Mouse (Mus musculus) stomach, embryonic 16.5 days (tissue): ENCODE measurements at regions not wholly inside any gene's neighbourhood (a gene's known extent, or its start where the extent isn't known, plus 50 kb on each side); places are given as distances from the start of the nearest gene placed in this dataset.

ENCODE experiments used
- ATAC-seq: fragments of 200-750 bp; cut with Nextera tagmentation; 2 replicates; pipeline ENCODE4 v1.8.0; 2017; ENCODE audit warnings: moderate number of reproducible peaks, moderate TSS enrichment; ENCODE audit not compliant: insufficient read depth, low FRiP score
- H3K27ac ChIP-seq: fragments of 300-500 bp; sonication (generic); 2 replicates; pipeline ENCODE4 v1.5.1; 2014; ENCODE audit warnings: low read length
- H3K27me3 ChIP-seq: fragments of 300-500 bp; sonication (generic); 2 replicates; pipeline ENCODE4 v1.6.1; 2014; ENCODE audit warnings: low read length, control low read depth, mixed read lengths; ENCODE audit not compliant: control insufficient read depth, insufficient read depth
- H3K36me3 ChIP-seq: fragments of 300-500 bp; sonication (generic); 2 replicates; pipeline ENCODE4 v1.6.1; 2014; ENCODE audit warnings: low read length; ENCODE audit not compliant: control insufficient read depth, insufficient read depth
- H3K4me1 ChIP-seq: fragments of 300-500 bp; sonication (generic); 2 replicates; pipeline ENCODE4 v1.6.1; 2014; ENCODE audit warnings: low read length, control low read depth, mixed read lengths; ENCODE audit not compliant: control insufficient read depth, insufficient read depth
- H3K4me2 ChIP-seq: fragments of 300-500 bp; sonication (generic); 2 replicates; pipeline ENCODE4 v1.6.1; 2014; ENCODE audit warnings: low read depth, low read length, mixed read lengths
- H3K4me3 ChIP-seq: fragments of 300-500 bp; sonication (generic); replicated peaks from 2 replicates; pipeline ENCODE4 v1.5.1; 2014; ENCODE audit warnings: mild to moderate bottlenecking, low read length
- H3K9ac ChIP-seq: fragments of 300-500 bp; sonication (generic); 2 replicates; pipeline ENCODE4 v1.6.1; 2014; ENCODE audit warnings: low read length
- H3K9me3 ChIP-seq: fragments of 300-500 bp; sonication (generic); replicated peaks from 2 replicates; pipeline ENCODE4 v1.6.1; 2016; ENCODE audit warnings: low read length, control low read depth; ENCODE audit not compliant: control insufficient read depth
- WGBS: fragments of 180-500 bp; shearing (Covaris S2); extraction: QIAGEN DNeasy Blood & Tissue Kit; methylation state at CpG from one replicate; pipeline ENCODE4 v1.1.7; 2014; 5-methylcytosine and 5-hydroxymethylcytosine counted together

- H3K4me3 ChIP-seq, result no peak overlapping the region
- no peaks in the 10 kb centered on the region for H3K36me3 ChIP-seq
- no peak overlapping the region for H3K9ac ChIP-seq
- H3K9me3 ChIP-seq, result no peaks in the 10 kb centered on the region
- no peak for ATAC-seq
- no peaks in the 10 kb centered on the region for H3K4me1 ChIP-seq
- no peaks in the 10 kb centered on the region for H3K27me3 ChIP-seq
- no peak overlapping the region for H3K4me2 ChIP-seq
- 74% methylated on average over 2 of the region's 2 CpGs for WGBS
- H3K27ac ChIP-seq, result no peak overlapping the region
Observed at GRCm38 (mm10) chr17:65146376-65146775, 310.5 kb upstream of the 4930583I09Rik start.

- Histone ChIP-seq H3K27ac (no peak overlapping the region), H3K9ac (no peak overlapping the region), H3K27me3 (no peaks in the 10 kb centered on the region), H3K4me3 (no peak overlapping the region), H3K4me1 (no peaks in the 10 kb centered on the region), H3K4me2 (no peak overlapping the region), H3K36me3 (no peaks in the 10 kb centered on the region), H3K9me3 (no peaks in the 10 kb centered on the region)
- ATAC-seq, result no peak
- WGBS, result 79% methylated on average over 5 of the region's 5 CpGs
Observed at GRCm38 (mm10) chr17:65114651-65115050, 278.8 kb upstream of the 4930583I09Rik start.

GRCm38 (mm10) chr17:65113121-65113520 lies 277.2 kb upstream of the 4930583I09Rik start:
- H3K27ac ChIP-seq, result no peak overlapping the region
- H3K36me3 ChIP-seq, result no peaks in the 10 kb centered on the region
- H3K9ac ChIP-seq, result no peak overlapping the region
- 68% methylated on average over 3 of the region's 3 CpGs for WGBS
- no peaks in the 10 kb centered on the region for H3K27me3 ChIP-seq
- H3K4me2 ChIP-seq, result no peak overlapping the region
- no peak for ATAC-seq
- H3K9me3 ChIP-seq, result no peaks in the 10 kb centered on the region
- H3K4me1 ChIP-seq, result no peaks in the 10 kb centered on the region
- H3K4me3 ChIP-seq, result no peak overlapping the region

- H3K27me3 ChIP-seq, result no peaks in the 10 kb centered on the region
- 93% methylated on average over 2 of the region's 2 CpGs for WGBS
- H3K9me3 ChIP-seq, result no peaks in the 10 kb centered on the region
- no peaks in the 10 kb centered on the region for H3K4me1 ChIP-seq
- no peak overlapping the region for H3K4me3 ChIP-seq
- H3K9ac ChIP-seq, result no peak overlapping the region
- no peaks in the 10 kb centered on the region for H3K36me3 ChIP-seq
- no peak overlapping the region for H3K4me2 ChIP-seq
- ATAC-seq, result no peak
- H3K27ac ChIP-seq, result no peak overlapping the region
Observed at GRCm38 (mm10) chr17:65105622-65106021, 269.8 kb upstream of the 4930583I09Rik start.

- Histone ChIP-seq H3K4me2 (no peak overlapping the region), H3K9me3 (no peaks in the 10 kb centered on the region), H3K4me1 (no peaks in the 10 kb centered on the region), H3K27ac (no peak overlapping the region), H3K27me3 (no peaks in the 10 kb centered on the region), H3K4me3 (no peak overlapping the region), H3K9ac (no peak overlapping the region), H3K36me3 (no peaks in the 10 kb centered on the region)
- no peak for ATAC-seq
- 56% methylated on average over 6 of the region's 6 CpGs for WGBS
Observed at GRCm38 (mm10) chr17:65101157-65101556, 265.3 kb upstream of the 4930583I09Rik start.

- Histone ChIP-seq H3K9ac (no peak overlapping the region), H3K27ac (no peak overlapping the region), H3K4me3 (no peak overlapping the region), H3K4me2 (no peak overlapping the region), H3K36me3 (no peaks in the 10 kb centered on the region), H3K9me3 (no peaks in the 10 kb centered on the region), H3K27me3 (no peaks in the 10 kb centered on the region), H3K4me1 (no peaks in the 10 kb centered on the region)
- 85% methylated on average over 8 of the region's 8 CpGs for WGBS
- no peak for ATAC-seq
Observed at GRCm38 (mm10) chr17:65082249-65082648, 246.4 kb upstream of the 4930583I09Rik start.

- Histone ChIP-seq H3K4me1 (no peaks in the 10 kb centered on the region), H3K27ac (no peak overlapping the region), H3K9me3 (no peaks in the 10 kb centered on the region), H3K4me2 (no peak overlapping the region), H3K9ac (no peak overlapping the region), H3K4me3 (no peak overlapping the region), H3K27me3 (no peaks in the 10 kb centered on the region), H3K36me3 (no peaks in the 10 kb centered on the region)
- no peak for ATAC-seq
- 77% methylated on average over 2 of the region's 2 CpGs for WGBS
Observed at GRCm38 (mm10) chr17:65081779-65082086, 245.9 kb upstream of the 4930583I09Rik start.

- Histone ChIP-seq H3K9me3 (no peaks in the 10 kb centered on the region), H3K27ac (no peak overlapping the region), H3K4me3 (no peak overlapping the region), H3K4me2 (no peak overlapping the region), H3K27me3 (no peaks in the 10 kb centered on the region), H3K9ac (no peak overlapping the region), H3K36me3 (no peaks in the 10 kb centered on the region), H3K4me1 (no peaks in the 10 kb centered on the region)
- 67% methylated on average over 9 of the region's 9 CpGs for WGBS
- ATAC-seq, result no peak
Observed at GRCm38 (mm10) chr17:65081072-65081778, 245.4 kb upstream of the 4930583I09Rik start.

GRCm38 (mm10) chr17:65074878-65075277 lies 239.0 kb upstream of the 4930583I09Rik start:
- Histone ChIP-seq H3K9me3 (no peaks in the 10 kb centered on the region), H3K4me3 (no peak overlapping the region), H3K4me2 (no peak overlapping the region), H3K4me1 (no peaks in the 10 kb centered on the region), H3K27ac (no peak overlapping the region), H3K36me3 (no peaks in the 10 kb centered on the region), H3K27me3 (no peaks in the 10 kb centered on the region), H3K9ac (no peak overlapping the region)
- 91% methylated on average over 4 of the region's 4 CpGs for WGBS
- ATAC-seq, result no peak
